Mouse (Mus musculus) heart, postnatal 0 days (tissue): ENCODE data around the gene 1700029J07Rik.
A peak's percentile ranks its signal among the peaks of the same experiment; 100 is the strongest.

ENCODE experiments used
- CTCF ChIP-seq: IDR thresholded peaks from 2 replicates; pipeline ENCODE4 v1.5.1; 2016; ENCODE audit warnings: antibody characterized with exemption, control low read depth, low read depth
- EP300 ChIP-seq: IDR thresholded peaks from 2 replicates; pipeline ENCODE4 v1.6.1; 2016; ENCODE audit warnings: antibody characterized with exemption, low read depth

DNA sequence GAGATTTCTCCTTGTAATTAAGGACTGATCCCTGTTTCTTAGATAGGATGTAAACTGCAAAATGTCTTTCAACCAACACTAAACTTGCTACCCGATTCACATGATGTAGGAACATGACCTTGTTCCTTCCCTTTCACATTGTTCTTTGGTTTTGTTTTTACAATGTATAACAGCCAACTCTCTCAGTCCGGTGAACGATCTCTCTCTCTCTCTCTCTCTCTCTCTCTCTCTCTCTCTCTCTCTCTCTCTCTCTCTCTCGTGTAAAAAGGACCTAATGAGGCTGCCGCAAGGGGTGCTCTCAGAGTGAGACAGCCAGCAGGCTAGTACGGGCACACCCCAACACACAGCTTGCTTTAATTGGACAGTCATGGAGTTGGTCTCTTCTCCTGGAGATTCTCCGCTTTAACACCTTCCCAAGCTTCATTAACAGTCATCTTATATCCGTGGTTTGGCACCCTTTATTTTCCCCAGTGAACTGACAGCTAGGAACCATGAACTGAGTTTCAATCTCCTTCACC lies 1.0 kb downstream of the 1700029J07Rik start:
- TF ChIP-seq CTCF (peak; percentile 3; the same call in 1 of the 2 replicates), EP300 (no peak)
